Mouse (Mus musculus): ENCODE data around the gene Mrps12.

DNA sequence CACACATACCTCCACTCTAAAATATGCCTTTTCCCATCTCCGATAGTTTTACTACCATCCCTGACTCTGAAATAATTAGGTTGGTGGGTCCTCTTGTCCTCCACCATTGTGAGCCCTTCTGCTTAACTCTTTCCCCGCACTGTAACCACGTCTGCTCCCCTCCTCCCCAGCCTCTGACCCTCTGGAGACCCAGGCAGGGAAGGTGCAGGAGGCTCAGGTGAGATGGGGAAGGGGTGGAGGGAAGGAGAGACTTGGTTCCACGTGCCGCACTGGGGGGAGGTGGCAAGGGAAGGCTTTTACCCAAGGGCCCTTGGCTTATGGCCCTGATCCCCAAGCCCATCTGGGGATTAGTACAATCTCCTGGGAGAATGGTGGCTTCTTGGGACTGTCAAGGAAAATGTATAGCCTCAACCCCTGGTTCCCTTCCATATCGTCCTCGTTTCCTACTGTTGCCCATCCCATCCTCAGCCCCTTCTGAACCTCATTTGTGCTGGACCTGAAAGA is 25.9 kb upstream of the Mrps12 start, which contains the start of gene Nfkbib:
- TF ChIP-seq CTCF (IDR thresholded peaks at IDR 0.05; ENCODE audit: borderline replicate concordance, control insufficient read depth, extremely low read depth, insufficient read depth, low read length, poor library complexity) (no peak), POLR2A (IDR thresholded peaks at IDR 0.05; ENCODE audit: control insufficient read depth, extremely low read depth, insufficient read depth, low read length, poor library complexity) (no peak)

Data from thymus, adult 2 months (tissue).